Mouse (Mus musculus) retina, postnatal 1 day (tissue): ENCODE data around the gene Fosl2.
A peak's percentile ranks its signal among the peaks of the same experiment; 100 is the strongest.

ENCODE experiments used
- DNase-seq: peaks from one replicate; pipeline ENCODE4 v3.0.0-alpha.2; 2012

Fosl2 gene

GRCm38 (mm10) chr5:32182885-32183629 is 47.5 kb downstream of the Fosl2 start:
- DNase-seq, result no peak

- peak; percentile 39 for DNase-seq
Observed at GRCm38 (mm10) chr5:32187717-32188116, 52.1 kb downstream of the Fosl2 start.

GRCm38 (mm10) chr5:32191259-32191658 is 55.7 kb downstream of the Fosl2 start:
- DNase-seq, result no peak

GRCm38 (mm10) chr5:32192016-32192845 is 56.6 kb downstream of the Fosl2 start:
- no peak for DNase-seq

GRCm38 (mm10) chr5:32194236-32194635 is 58.6 kb downstream of the Fosl2 start:
- DNase-seq, result no peak

- no peak for DNase-seq
Observed at GRCm38 (mm10) chr5:32195857-32196609, 60.4 kb downstream of the Fosl2 start.

GRCm38 (mm10) chr5:32197698-32198097 is 62.1 kb downstream of the Fosl2 start:
- DNase-seq, result peak; percentile 84

- DNase-seq, result no peak
Observed at GRCm38 (mm10) chr5:32199136-32199535, 63.5 kb downstream of the Fosl2 start.

DNA sequence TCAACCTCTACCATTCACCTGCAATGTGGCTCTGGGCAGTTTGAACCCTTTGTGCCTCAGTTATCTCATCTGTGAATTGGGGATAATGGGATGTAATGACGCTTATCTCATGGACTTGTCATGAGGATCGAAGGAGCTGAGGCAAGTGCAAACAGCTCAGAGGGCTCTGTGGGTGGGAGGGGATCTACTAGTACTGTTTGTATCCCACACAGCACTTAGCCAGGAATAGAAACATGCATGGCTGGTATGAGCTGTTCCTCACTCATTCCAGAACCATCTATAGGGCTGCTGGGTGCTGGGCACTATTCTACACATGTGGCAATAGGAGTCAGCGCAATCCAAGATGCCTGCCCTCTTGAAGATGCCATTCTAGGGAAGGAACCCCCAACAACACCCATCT is 64.0 kb downstream of the Fosl2 start:
- DNase-seq, result no peak

- DNase-seq, result peak; percentile 37
Observed at GRCm38 (mm10) chr5:32204653-32205052, 69.1 kb downstream of the Fosl2 start.

GRCm38 (mm10) chr5:32206726-32207125 is 71.1 kb downstream of the Fosl2 start:
- DNase-seq, result no peak
